Mouse (Mus musculus) erythroblast, embryonic 14.5 days (primary cell): ENCODE measurements around the gene Tmem196.

Source experiments
- GATA1 ChIP-seq: IDR thresholded peaks from 2 replicates; pipeline ENCODE4 v1.6.1; 2012; ENCODE audit warnings: low read length, inconsistent platforms, mixed read lengths
- TAL1 ChIP-seq: IDR thresholded peaks from 3 replicates; pipeline ENCODE4 v1.6.1; 2012; ENCODE audit warnings: low read length, inconsistent platforms, mixed read lengths

- no peak for TF ChIP-seq TAL1
- TF ChIP-seq GATA1 = no peak
Observed at GRCm38 (mm10) chr12:119998267-119998666, 52.6 kb downstream of the Tmem196 start.
